Mouse (Mus musculus) midbrain, embryonic 16.5 days (tissue): ENCODE measurements around the gene Trim33. TPM values are rescaled to one million over a fixed set of nuclear protein-coding genes. Genes with fewer than 3 reads are reported as not detected.

Experiments
- ATAC-seq: fragments of 200-750 bp; cut with Nextera tagmentation; 2 replicates; pipeline ENCODE4 v1.8.0; 2017; ENCODE audit warnings: moderate TSS enrichment
- H3K27ac ChIP-seq: fragments of 300-500 bp; sonication (generic); 2 replicates; pipeline ENCODE4 v1.5.1; 2014; ENCODE audit warnings: mild to moderate bottlenecking, low read length, mixed read lengths
- H3K27me3 ChIP-seq: fragments of 300-500 bp; sonication (generic); 2 replicates; pipeline ENCODE4 v1.6.1; 2014; ENCODE audit warnings: low read depth, low read length, mixed read lengths; ENCODE audit not compliant: control insufficient read depth, insufficient read depth
- H3K36me3 ChIP-seq: fragments of 300-500 bp; sonication (generic); 2 replicates; pipeline ENCODE4 v1.6.1; 2014; ENCODE audit warnings: mild to moderate bottlenecking, low read length, moderate library complexity, mixed read lengths; ENCODE audit not compliant: control insufficient read depth, insufficient read depth
- H3K4me1 ChIP-seq: fragments of 300-500 bp; sonication (generic); 2 replicates; pipeline ENCODE4 v1.6.1; 2014; ENCODE audit warnings: mild to moderate bottlenecking, low read length, mixed read lengths; ENCODE audit not compliant: control insufficient read depth, insufficient read depth
- H3K4me2 ChIP-seq: fragments of 300-500 bp; sonication (generic); 2 replicates; pipeline ENCODE4 v1.6.1; 2014; ENCODE audit warnings: mild to moderate bottlenecking, low read length, mixed read lengths
- H3K4me3 ChIP-seq: fragments of 300-500 bp; sonication (generic); 2 replicates; pipeline ENCODE4 v1.5.1; 2014; ENCODE audit warnings: low read depth, mild to moderate bottlenecking, low read length, moderate library complexity, mixed read lengths
- H3K9ac ChIP-seq: fragments of 300-500 bp; sonication (generic); 2 replicates; pipeline ENCODE4 v1.6.1; 2014; ENCODE audit warnings: low read depth, low read length, mixed read lengths
- H3K9me3 ChIP-seq: fragments of 300-500 bp; sonication (generic); replicated peaks from 2 replicates; pipeline ENCODE4 v1.6.1; 2014; ENCODE audit warnings: mild to moderate bottlenecking, low read length, mixed read lengths; ENCODE audit not compliant: control insufficient read depth, poor library complexity, severe bottlenecking
- WGBS: fragments of 180-500 bp; shearing (Covaris S2); extraction: QIAGEN DNeasy Blood & Tissue Kit; methylation state at CpG from one replicate; pipeline ENCODE4 v1.1.7; 2014; 5-methylcytosine and 5-hydroxymethylcytosine counted together
- polyA plus RNA-seq: library from polyadenylated mRNA; unstranded; fragments of >200 nt; fragmentation: Nextera tagmentation; extraction: Ambion mirVana; gene quantifications from 2 replicates; pipeline ENCODE4 v1.2.1, GENCODE M21; 2015

Trim33 gene
- polyA plus RNA-seq, 1 experiment from 2014 or later = 32.0 TPM

DNA sequence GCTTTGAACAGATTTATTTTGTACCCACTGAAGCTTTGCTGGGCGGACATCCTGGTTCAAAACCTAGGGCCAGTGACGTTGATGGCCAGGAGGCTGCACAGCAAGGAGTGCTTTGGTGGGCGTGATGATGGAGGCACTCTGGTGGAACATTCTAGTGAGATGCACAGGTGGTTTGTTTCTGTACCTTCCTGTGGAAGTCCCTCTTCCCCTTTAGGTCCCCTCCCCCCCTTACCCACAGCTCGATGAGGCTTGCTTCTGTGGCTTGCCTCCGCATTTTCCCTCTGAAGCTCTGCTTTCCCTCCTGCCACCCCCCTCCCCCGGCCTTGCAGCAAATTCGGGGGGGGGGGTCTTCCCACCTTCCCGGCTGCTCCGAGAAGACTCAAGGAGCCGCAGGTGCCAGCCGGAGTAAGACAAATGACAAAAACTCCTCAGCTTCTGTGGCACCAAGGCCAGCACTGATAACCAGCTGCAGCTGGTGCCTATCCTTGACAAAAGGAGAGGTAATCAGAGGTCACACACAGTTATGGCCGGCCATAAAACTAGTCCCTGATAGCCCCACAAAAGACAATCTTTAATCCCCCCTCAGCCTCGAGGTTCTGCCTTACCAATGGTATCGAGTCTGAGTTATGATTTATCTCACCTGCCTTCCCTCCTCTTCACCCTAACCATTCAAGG lies 96.2 kb downstream of the Trim33 start:
- H3K27ac ChIP-seq = no peak overlapping the region
- H3K36me3 ChIP-seq = no peaks in the 10 kb centered on the region
- no peaks in the 10 kb centered on the region for H3K9me3 ChIP-seq
- H3K9ac ChIP-seq = no peak overlapping the region
- WGBS = 67% methylated on average over 13 of the region's 14 CpGs
- H3K4me2 ChIP-seq = no peak overlapping the region
- no peak for ATAC-seq
- H3K4me3 ChIP-seq = no peak overlapping the region
- no peaks in the 10 kb centered on the region for H3K27me3 ChIP-seq
- H3K4me1 ChIP-seq = no peaks in the 10 kb centered on the region

DNA sequence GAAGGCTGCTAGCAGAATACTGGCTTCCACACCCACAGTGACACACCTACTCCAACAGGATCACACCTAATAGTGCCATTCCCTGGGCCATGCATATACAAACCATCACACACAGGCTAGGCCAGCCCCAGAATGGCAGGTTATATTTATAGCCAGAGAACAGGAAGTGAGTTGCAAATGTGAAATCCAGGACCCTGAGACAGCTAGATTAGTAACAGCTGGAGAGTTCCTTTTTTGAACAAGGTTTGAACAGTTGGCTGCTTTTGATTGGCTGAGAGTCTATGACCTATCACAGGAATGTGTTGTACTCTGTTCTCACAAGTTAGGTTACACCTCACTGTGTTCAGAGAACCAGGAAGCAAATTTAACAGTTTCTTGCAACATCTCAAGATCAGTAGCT lies 98.9 kb downstream of the Trim33 start:
- Histone ChIP-seq H3K4me1 (no peaks in the 10 kb centered on the region), H3K4me3 (no peak overlapping the region), H3K27ac (no peak overlapping the region), H3K36me3 (no peaks in the 10 kb centered on the region), H3K9me3 (no peaks in the 10 kb centered on the region), H3K4me2 (no peak overlapping the region), H3K27me3 (no peaks in the 10 kb centered on the region), H3K9ac (no peak overlapping the region)
- ATAC-seq = no peak

DNA sequence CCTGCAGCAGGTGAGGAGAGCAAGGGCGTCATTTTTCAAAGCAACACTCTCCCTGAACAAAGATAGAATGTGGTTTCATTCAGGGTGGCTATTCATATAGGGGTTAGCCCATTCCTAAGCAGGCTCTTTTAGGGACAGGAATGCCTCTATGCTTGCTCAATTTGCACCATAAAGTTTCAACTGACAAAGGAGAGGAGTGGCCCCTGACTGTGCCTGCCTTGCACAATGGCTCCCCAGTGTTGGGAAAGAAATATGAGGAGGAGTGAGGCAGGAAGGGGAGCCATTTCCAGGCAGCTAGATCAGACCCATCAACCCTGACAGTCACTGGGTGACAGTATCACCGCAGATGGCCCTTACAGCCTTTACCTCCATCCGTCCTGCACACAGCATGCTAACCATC lies 100.3 kb downstream of the Trim33 start:
- no peaks in the 10 kb centered on the region for H3K9me3 ChIP-seq
- H3K36me3 ChIP-seq = no peaks in the 10 kb centered on the region
- 0 out of 2 replicates have a peak, but pooled peaks cover 2% of the 10 kb centered on the region for H3K4me1 ChIP-seq
- H3K27me3 ChIP-seq = no peaks in the 10 kb centered on the region
- ATAC-seq = no peak
- H3K4me2 ChIP-seq = no peak overlapping the region
- WGBS = 60% methylated on average over 3 of the region's 3 CpGs
- no peak overlapping the region for H3K9ac ChIP-seq
- H3K27ac ChIP-seq = no peak overlapping the region
- no peak overlapping the region for H3K4me3 ChIP-seq

DNA sequence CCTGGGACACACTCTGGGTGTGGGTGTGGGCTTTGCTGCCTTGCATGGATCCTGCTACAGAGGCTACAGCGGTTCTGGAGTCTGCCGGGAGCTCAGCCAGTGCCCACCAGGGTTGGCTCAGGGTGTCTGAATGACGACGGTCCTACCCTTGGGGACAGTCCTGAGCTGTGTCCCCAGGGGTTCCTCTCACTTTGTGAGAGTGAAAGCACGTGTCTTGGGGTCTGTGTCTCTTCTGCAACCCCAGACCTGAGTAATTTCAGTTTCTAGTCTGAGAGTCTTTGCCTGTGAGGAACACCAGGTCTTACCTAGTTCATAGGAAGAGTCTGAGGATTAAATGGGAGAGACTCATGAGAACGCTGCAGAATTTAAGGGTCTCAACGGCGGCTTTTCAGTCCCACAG lies 101.7 kb downstream of the Trim33 start:
- Histone ChIP-seq H3K9ac (no peak overlapping the region), H3K4me2 (no peak overlapping the region), H3K36me3 (no peaks in the 10 kb centered on the region), H3K4me3 (no peak overlapping the region), H3K4me1 (0 out of 2 replicates have a peak, but pooled peaks cover 2% of the 10 kb centered on the region), H3K27me3 (no peaks in the 10 kb centered on the region), H3K9me3 (no peaks in the 10 kb centered on the region), H3K27ac (no peak overlapping the region)
- ATAC-seq = no peak
- 86% methylated on average over 8 of the region's 8 CpGs for WGBS

DNA sequence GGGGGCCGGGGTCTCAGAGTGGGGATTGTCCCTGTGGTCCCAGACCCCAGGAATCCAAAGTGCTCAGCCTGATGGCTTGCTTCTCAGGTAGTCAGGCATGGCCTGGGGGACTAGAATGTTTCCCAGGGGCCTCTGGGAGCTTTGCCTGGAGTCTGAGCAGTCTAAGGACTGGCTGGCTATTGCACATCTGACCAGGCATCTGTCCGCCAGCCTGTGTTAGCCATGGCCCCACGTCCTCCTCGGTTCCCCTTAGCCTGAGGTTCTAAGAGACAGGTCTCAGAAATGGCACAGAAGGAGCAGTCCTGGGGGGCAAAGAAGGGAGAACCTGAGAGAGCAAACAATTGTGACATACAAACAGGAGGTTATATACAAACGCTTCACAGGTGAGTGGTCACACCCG lies 102.3 kb downstream of the Trim33 start:
- Histone ChIP-seq H3K9ac (no peak overlapping the region), H3K4me3 (no peak overlapping the region), H3K36me3 (no peaks in the 10 kb centered on the region), H3K4me2 (no peak overlapping the region), H3K27ac (no peak overlapping the region), H3K27me3 (no peaks in the 10 kb centered on the region), H3K9me3 (no peaks in the 10 kb centered on the region), H3K4me1 (0 out of 2 replicates have a peak, but pooled peaks cover 2% of the 10 kb centered on the region)
- 95% methylated on average over 6 of the region's 6 CpGs for WGBS
- ATAC-seq = no peak

DNA sequence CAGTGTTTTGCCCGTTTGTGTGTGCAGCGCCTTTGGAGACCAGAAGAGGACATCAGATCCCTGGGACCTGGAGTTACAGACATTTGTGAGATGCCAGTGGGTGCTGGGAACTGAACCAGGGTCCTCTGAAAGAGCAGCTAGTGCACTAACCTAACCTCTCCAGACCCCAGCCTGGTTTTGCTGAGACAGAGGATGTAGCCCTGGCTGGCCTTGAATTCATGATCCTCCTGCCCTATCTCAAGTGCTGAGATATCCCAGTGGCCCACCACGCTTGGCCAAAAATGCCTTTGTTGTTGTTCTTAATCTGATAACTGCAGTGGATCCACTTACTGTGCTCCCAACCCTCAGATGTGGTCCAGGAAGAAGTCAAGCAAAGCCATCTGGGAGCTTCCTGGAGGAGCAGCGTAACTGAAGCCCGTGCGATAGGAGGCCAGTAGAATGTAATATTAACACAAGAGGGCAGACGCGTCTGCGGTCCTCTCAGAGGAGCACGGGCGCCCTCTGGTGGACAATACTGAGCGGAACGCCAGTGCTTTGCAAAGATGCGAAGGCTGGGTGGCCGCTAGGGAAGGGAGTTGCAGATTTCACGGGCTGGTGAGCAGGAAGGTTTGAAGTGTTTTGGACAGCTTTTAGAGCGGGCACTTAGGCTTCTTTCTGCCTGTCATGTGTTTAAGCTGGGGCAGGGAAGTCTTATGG lies 103.9 kb downstream of the Trim33 start:
- H3K27ac ChIP-seq = no peak overlapping the region
- no peaks in the 10 kb centered on the region for H3K36me3 ChIP-seq
- no peak overlapping the region for H3K4me3 ChIP-seq
- H3K4me1 ChIP-seq = 0 out of 2 replicates have a peak, but pooled peaks cover 2% of the 10 kb centered on the region
- no peak overlapping the region; the same call in 1 of the 2 replicates for H3K4me2 ChIP-seq
- no peaks in the 10 kb centered on the region for H3K9me3 ChIP-seq
- 19% methylated on average over 17 of the region's 17 CpGs for WGBS
- no peaks in the 10 kb centered on the region for H3K27me3 ChIP-seq
- no peak overlapping the region for H3K9ac ChIP-seq
- ATAC-seq = peak; percentile 79

DNA sequence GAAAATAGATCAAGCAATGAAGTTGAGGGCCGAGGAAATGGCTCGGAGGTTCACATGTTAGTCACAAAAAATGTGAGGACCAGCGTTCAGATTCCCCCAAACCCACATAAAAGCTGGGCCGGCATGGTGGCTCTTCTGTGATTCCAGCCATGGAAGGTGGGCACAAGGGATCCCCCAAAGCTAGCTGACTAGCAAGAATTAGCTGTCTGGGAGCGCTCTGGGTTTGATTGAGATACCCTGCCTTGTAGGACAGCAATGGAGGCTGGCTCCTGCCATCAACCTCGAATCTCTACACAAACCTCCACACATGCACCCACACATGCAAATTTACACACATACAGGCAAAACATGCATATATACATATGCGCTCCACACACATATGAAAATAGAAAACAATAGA lies 105.4 kb downstream of the Trim33 start:
- Histone ChIP-seq H3K9me3 (no peaks in the 10 kb centered on the region), H3K27me3 (no peaks in the 10 kb centered on the region), H3K4me1 (0 out of 2 replicates have a peak, but pooled peaks cover 2% of the 10 kb centered on the region), H3K36me3 (no peaks in the 10 kb centered on the region), H3K9ac (no peak overlapping the region), H3K27ac (no peak overlapping the region), H3K4me3 (no peak overlapping the region), H3K4me2 (no peak overlapping the region)
- 90% methylated on average over 7 of the region's 7 CpGs for WGBS
- ATAC-seq = no peak

DNA sequence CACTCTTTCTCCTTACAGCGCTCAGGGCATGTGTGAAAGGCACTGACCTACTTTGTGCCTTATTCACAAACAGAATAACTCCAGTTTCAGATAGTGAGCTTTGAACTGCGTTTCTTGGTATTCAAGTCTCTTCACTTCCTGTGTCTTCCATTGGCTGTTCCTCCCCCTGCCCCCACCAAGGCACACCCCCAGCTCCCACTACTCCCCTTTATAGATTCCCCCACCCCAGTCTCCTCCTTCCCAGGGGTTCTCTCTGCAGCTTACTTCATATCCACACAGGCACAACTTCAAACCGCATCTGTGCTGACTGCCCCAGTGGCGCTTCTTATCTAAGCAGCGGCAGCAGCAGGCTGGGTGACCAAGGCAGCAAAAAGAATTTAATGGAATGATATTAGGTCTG lies 105.9 kb downstream of the Trim33 start:
- H3K9me3 ChIP-seq = no peaks in the 10 kb centered on the region

More for the DNA sequence above, 105.9 kb downstream of the Trim33 start:
- no peak overlapping the region for H3K9ac ChIP-seq
- no peak overlapping the region for H3K4me2 ChIP-seq
- no peak overlapping the region for H3K27ac ChIP-seq
- 0 out of 2 replicates have a peak, but pooled peaks cover 2% of the 10 kb centered on the region for H3K4me1 ChIP-seq
- H3K36me3 ChIP-seq = no peaks in the 10 kb centered on the region
- H3K27me3 ChIP-seq = no peaks in the 10 kb centered on the region
- ATAC-seq = no peak
- 71% methylated on average over 5 of the region's 5 CpGs for WGBS
- H3K4me3 ChIP-seq = no peak overlapping the region
